Mouse (Mus musculus) E14TG2a.4 (cell line): ENCODE results near the gene Pnmal2.
A peak's percentile ranks its signal among the peaks of the same experiment; 100 is the strongest.
"Not testable (repeated sequence)": the region's sequence is repeated elsewhere in the genome, so short reads cannot be mapped to it uniquely, and the experiment has no call there.

Source experiments
- H3K27me3 ChIP-seq: 2 replicates; pipeline ENCODE4 v1.6.1; 2014; ENCODE audit warnings: low read length, control low read depth; ENCODE audit not compliant: insufficient read depth
- H3K36me3 ChIP-seq: 2 replicates; pipeline ENCODE4 v1.6.1; 2014; ENCODE audit warnings: low read length, control low read depth; ENCODE audit not compliant: insufficient read depth
- H3K4me1 ChIP-seq: replicated peaks from 2 replicates; pipeline ENCODE4 v1.6.1; 2014; ENCODE audit warnings: low read depth, low read length, control low read depth
- H3K4me3 ChIP-seq: replicated peaks from 2 replicates; pipeline ENCODE4 v1.5.1; 2014; ENCODE audit warnings: mild to moderate bottlenecking, low read length
- H3K9me3 ChIP-seq: 2 replicates; pipeline ENCODE4 v1.6.1; 2014; ENCODE audit warnings: low read length, control low read depth
- CTCF ChIP-seq: conservative IDR thresholded peaks from 2 replicates; pipeline ENCODE4 v1.5.1; 2014; ENCODE audit warnings: low read length
- NANOG ChIP-seq: IDR thresholded peaks from 2 replicates; pipeline ENCODE4 v1.6.1; 2014; ENCODE audit warnings: borderline replicate concordance, low read length, mixed read lengths
- POU5F1 ChIP-seq: IDR thresholded peaks from 2 replicates; pipeline ENCODE4 v1.6.1; 2014; ENCODE audit warnings: low read length, borderline replicate concordance

Pnmal2 gene

DNA sequence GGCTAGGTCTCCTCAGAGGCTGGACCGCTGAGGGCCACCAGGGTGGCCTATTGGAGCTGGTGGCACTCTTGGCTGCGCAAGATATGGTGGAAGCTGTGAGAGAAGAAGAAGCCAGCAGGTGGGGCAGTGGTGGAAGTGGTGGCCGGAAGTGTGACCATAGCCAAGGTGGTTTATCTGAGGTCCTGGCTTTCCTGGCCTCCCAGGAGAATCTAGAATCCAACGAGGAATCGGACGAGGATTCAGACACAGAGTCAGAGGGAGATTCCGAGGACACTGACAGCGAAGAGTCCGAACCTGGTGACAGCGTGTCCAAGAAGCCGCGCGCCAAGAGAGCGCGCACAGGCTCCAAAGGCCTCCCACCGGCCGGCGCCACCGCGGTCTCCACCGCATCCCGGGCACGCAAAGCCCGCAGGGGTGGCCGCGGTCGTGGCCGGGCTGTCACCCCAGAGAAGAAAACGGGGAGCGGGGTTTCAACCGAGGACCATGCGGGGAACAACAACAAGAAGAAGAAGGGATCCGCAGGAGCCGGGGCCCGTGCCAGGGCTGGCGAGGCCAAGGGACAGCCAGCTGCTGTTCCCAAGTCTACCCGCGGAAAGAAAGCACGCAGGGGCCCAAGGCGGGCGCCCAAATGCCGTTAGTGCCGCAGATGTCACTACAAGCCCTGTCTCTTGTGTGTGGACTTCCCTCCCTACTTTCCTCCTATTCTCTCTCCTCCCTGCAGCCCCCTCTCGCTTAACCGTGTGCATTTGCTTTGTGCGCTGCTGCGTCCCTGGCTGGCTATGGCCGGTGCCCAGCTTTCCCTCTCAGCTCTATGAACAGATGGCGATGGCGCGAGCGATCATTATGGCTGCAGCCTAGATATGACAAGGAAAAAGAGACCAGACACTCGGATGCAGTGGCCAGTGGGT is 2.2 kb downstream of the Pnmal2 start:
- H3K27me3 ChIP-seq, result peaks cover 59% of the 10 kb centered on the region
- H3K9me3 ChIP-seq, result peaks cover 6% of the 10 kb centered on the region; the same call in 1 of the 2 replicates
- peak overlapping the region; percentile 74 for H3K4me3 ChIP-seq
- no peak for TF ChIP-seq CTCF
- TF ChIP-seq POU5F1, result no peak
- TF ChIP-seq NANOG, result no peak
- H3K36me3 ChIP-seq, result no peaks in the 10 kb centered on the region
- H3K4me1 ChIP-seq, result peaks cover 64% of the 10 kb centered on the region

- Histone ChIP-seq H3K4me1 (peaks cover 71% of the 10 kb centered on the region), H3K27me3 (peaks cover 59% of the 10 kb centered on the region), H3K9me3 (peaks cover 6% of the 10 kb centered on the region; the same call in 1 of the 2 replicates), H3K36me3 (no peaks in the 10 kb centered on the region), H3K4me3 (peak overlapping the region; percentile 74)
- no peak for TF ChIP-seq NANOG
- TF ChIP-seq POU5F1, result no peak
- TF ChIP-seq CTCF, result no peak
Measured at GRCm38 (mm10) chr7:16947349-16947895, 2.9 kb downstream of the Pnmal2 start.

DNA sequence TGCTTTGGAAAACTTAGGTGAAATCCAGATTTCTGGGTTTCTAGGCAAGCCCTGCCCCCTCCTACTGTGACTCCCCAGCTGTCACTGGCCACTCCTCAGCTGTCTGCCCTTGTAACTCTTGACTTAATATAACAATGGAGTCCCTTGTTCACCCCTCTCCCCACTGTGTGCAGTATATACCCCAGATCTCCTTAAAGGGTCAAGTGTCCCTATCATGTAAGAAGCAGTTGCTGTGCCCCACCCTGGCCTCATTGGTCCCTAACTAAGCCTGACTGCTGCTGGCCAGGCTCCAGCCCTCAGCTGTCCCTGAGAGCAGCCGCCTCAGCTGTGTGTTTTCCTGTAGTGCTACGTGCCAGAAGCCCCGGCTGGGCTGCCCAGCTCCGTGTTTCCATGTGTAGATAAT is 3.5 kb downstream of the Pnmal2 start:
- Histone ChIP-seq H3K9me3 (peaks cover 6% of the 10 kb centered on the region; the same call in 1 of the 2 replicates), H3K27me3 (peaks cover 59% of the 10 kb centered on the region), H3K4me1 (peaks cover 75% of the 10 kb centered on the region), H3K4me3 (no peak overlapping the region), H3K36me3 (no peaks in the 10 kb centered on the region)
- TF ChIP-seq POU5F1 (no peak), NANOG (no peak), CTCF (no peak)

DNA sequence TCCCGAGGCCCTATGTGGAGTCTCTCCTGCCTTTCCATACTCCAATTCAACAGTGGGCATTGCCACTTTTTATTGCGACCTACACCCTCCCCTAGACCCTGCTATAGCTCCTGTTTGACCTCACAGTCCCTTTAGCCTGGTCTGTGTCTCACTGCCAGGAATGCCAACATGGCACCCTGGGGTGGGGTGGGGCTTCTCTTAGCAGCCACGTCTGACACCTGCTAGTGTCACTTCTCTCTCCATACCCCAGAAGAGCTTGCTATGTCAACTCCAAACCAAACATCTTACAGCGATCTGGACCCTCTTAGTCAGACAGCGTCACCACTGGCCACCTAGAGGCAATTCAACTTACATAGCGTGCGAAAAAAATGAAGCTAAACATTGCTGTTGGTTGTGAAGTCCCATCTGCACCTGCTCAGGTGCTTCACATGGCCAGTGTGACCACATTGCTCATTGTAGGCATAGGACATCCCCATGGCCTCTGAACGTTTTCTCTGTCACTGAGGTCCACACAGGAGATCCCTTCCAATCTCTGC is 4.5 kb downstream of the Pnmal2 start:
- no peak overlapping the region for H3K4me3 ChIP-seq
- no peak for TF ChIP-seq CTCF
- no peak for TF ChIP-seq POU5F1
- no peak for TF ChIP-seq NANOG
- no peaks in the 10 kb centered on the region for H3K36me3 ChIP-seq
- H3K4me1 ChIP-seq, result peaks cover 70% of the 10 kb centered on the region
- peaks cover 59% of the 10 kb centered on the region for H3K27me3 ChIP-seq
- peaks cover 6% of the 10 kb centered on the region; the same call in 1 of the 2 replicates for H3K9me3 ChIP-seq

DNA sequence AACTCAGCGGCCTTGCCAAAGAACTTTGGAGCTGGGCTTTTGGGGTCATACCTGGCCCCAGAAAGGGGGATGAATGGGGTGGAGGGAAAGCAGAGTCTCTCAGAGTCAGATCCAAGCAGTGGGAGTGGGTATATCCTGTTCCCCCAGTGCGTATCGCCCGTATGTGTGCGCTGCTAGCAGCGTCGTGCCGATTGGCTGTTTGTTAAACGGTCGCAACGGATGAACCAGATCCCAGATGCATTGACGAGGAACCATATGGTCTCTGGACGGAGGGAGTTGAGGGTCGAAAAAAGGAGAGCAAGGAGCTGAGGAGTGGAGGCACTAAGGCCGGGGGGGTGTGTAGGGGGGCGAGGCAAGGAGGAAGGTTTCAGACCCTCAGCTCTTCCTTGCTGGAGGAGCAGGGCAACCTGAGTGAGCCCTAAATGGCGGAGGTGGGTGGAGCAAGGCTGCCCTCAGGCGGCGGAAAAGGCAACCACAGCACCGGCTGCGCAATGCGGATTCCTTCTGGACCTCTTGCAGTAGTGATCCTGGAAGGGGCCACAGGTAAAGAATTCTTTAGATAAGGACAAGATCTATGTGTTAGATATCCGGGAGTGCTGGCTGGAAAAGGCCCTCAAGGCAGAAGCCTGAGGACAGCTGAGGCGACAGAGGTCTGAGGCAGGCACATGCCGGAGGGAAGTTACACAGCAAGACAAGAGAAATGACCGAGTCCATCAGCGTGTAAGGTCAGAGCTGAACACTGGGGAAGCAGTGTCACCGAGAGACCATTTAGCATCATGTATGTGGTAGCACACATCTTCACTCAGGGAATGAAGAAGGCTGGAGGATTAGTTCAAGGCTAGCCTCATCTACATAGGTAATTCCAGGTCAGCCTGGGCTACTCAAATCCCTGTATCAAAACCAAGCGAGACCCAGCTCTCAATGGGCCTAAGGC is 5.7 kb downstream of the Pnmal2 start:
- TF ChIP-seq CTCF (peak; percentile 35), NANOG (no peak)
- Histone ChIP-seq H3K4me3 (peak overlapping the region; percentile 56), H3K27me3 (peaks cover 53% of the 10 kb centered on the region), H3K36me3 (no peaks in the 10 kb centered on the region), H3K4me1 (peaks cover 65% of the 10 kb centered on the region), H3K9me3 (peaks cover 6% of the 10 kb centered on the region; the same call in 1 of the 2 replicates)

GRCm38 (mm10) chr7:16950861-16951635 is 6.6 kb downstream of the Pnmal2 start:
- Histone ChIP-seq H3K4me3 (no peak overlapping the region; the same call in 1 of the 2 replicates), H3K36me3 (no peaks in the 10 kb centered on the region), H3K9me3 (peaks cover 4% of the 10 kb centered on the region; the same call in 1 of the 2 replicates), H3K27me3 (peaks cover 45% of the 10 kb centered on the region), H3K4me1 (peaks cover 59% of the 10 kb centered on the region)
- peak; percentile 82 for TF ChIP-seq CTCF
- no peak for TF ChIP-seq NANOG
- no peak for TF ChIP-seq POU5F1

DNA sequence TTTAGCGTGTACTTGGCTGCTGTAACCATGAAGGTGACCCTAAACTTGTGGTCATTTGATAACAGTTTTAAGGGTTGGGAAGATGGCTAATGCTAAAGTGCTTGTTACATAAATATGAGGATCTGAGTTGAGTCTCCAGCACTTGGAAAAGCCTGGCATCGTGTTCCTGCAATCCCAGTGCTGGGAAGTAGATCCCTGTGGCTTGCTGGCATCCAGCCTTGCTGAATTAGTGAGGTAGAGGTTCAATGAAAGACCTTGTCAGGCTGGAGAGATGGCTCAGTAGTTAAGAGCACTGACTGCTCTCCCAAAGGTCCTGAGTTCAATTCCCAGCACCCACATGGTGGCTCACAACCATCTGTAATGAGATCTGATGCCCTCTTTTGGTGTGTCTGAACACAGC is 9.3 kb downstream of the Pnmal2 start:
- peaks cover 17% of the 10 kb centered on the region for H3K27me3 ChIP-seq
- not testable (repeated sequence) for H3K9me3 ChIP-seq, H3K36me3 ChIP-seq, H3K4me3 ChIP-seq
- peaks cover 35% of the 10 kb centered on the region for H3K4me1 ChIP-seq

- TF ChIP-seq CTCF, result no peak
- H3K9me3 ChIP-seq, result no peaks in the 10 kb centered on the region
- no peaks in the 10 kb centered on the region for H3K36me3 ChIP-seq
- H3K4me1 ChIP-seq, result peaks cover 33% of the 10 kb centered on the region
- H3K27me3 ChIP-seq, result peaks cover 7% of the 10 kb centered on the region
- no peak overlapping the region for H3K4me3 ChIP-seq
Measured at GRCm38 (mm10) chr7:16955712-16956111, 11.2 kb downstream of the Pnmal2 start.
